Mouse (Mus musculus) erythroblast, embryonic 14.5 days (primary cell): ENCODE results near the gene Ryr2.

Experiments
- GATA1 ChIP-seq: IDR thresholded peaks from 2 replicates; pipeline ENCODE4 v1.6.1; 2012; ENCODE audit warnings: low read length, inconsistent platforms, mixed read lengths
- TAL1 ChIP-seq: IDR thresholded peaks from 3 replicates; pipeline ENCODE4 v1.6.1; 2012; ENCODE audit warnings: low read length, inconsistent platforms, mixed read lengths

DNA sequence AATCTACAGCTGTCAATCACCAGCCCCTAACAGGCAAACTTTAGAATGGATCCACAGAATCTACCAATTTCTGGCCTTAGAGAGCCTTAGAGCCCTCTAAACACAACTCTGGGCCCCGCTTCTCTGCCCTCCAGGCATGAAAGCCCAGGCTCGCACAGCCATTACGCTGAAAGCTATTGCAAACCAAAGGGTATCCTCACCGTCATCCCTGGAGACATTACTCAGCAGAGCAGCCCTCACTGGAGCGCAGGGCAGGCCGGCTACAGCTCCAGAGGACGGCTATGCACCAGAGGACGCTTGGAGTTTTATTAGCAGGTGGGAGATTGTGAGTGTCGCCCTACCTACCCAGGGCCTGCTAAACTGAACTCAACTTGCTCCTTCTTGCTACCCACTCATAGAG lies 88.7 kb downstream of the Ryr2 start:
- no peak for TF ChIP-seq GATA1
- TF ChIP-seq TAL1: no peak
